Mouse (Mus musculus) E14TG2a.4 (cell line): ENCODE data around the gene Bcap31.
A peak's percentile ranks its signal among the peaks of the same experiment; 100 is the strongest.

Source experiments
- H3K27me3 ChIP-seq: 2 replicates; pipeline ENCODE4 v1.6.1; 2014; ENCODE audit warnings: low read length, control low read depth; ENCODE audit not compliant: insufficient read depth
- H3K36me3 ChIP-seq: 2 replicates; pipeline ENCODE4 v1.6.1; 2014; ENCODE audit warnings: low read length, control low read depth; ENCODE audit not compliant: insufficient read depth
- H3K4me1 ChIP-seq: replicated peaks from 2 replicates; pipeline ENCODE4 v1.6.1; 2014; ENCODE audit warnings: low read depth, low read length, control low read depth
- H3K4me3 ChIP-seq: replicated peaks from 2 replicates; pipeline ENCODE4 v1.5.1; 2014; ENCODE audit warnings: mild to moderate bottlenecking, low read length
- H3K9me3 ChIP-seq: 2 replicates; pipeline ENCODE4 v1.6.1; 2014; ENCODE audit warnings: low read length, control low read depth
- CTCF ChIP-seq: conservative IDR thresholded peaks from 2 replicates; pipeline ENCODE4 v1.5.1; 2014; ENCODE audit warnings: low read length
- NANOG ChIP-seq: IDR thresholded peaks from 2 replicates; pipeline ENCODE4 v1.6.1; 2014; ENCODE audit warnings: borderline replicate concordance, low read length, mixed read lengths
- POU5F1 ChIP-seq: IDR thresholded peaks from 2 replicates; pipeline ENCODE4 v1.6.1; 2014; ENCODE audit warnings: low read length, borderline replicate concordance

Gene Bcap31

GRCm38 (mm10) chrX:73738155-73738554, 22.2 kb upstream of the Bcap31 start:
- TF ChIP-seq CTCF, result no peak; the same call in 1 of the 2 replicates
- no peak for TF ChIP-seq NANOG
- no peak for TF ChIP-seq POU5F1
- H3K27me3 ChIP-seq, result no peaks in the 10 kb centered on the region
- peaks cover 57% of the 10 kb centered on the region for H3K4me1 ChIP-seq

GRCm38 (mm10) chrX:73730908-73731307, 14.9 kb upstream of the Bcap31 start:
- Histone ChIP-seq H3K4me1 (peaks cover 20% of the 10 kb centered on the region), H3K4me3 (no peak overlapping the region), H3K36me3 (no peaks in the 10 kb centered on the region), H3K9me3 (no peaks in the 10 kb centered on the region), H3K27me3 (no peaks in the 10 kb centered on the region)
- TF ChIP-seq NANOG (no peak), CTCF (no peak), POU5F1 (no peak)

More at GRCm38 (mm10) chrX:73738155-73738554, 22.2 kb upstream of the Bcap31 start:
- H3K36me3 ChIP-seq, result no peaks in the 10 kb centered on the region
- no peak overlapping the region for H3K4me3 ChIP-seq
- no peaks in the 10 kb centered on the region for H3K9me3 ChIP-seq

GRCm38 (mm10) chrX:73718686-73719362, 2.8 kb upstream of the Bcap31 start:
- H3K4me1 ChIP-seq, result peaks cover 38% of the 10 kb centered on the region
- TF ChIP-seq CTCF (no peak), POU5F1 (no peak), NANOG (no peak)
- peaks cover 12% of the 10 kb centered on the region for H3K36me3 ChIP-seq
- H3K9me3 ChIP-seq, result no peaks in the 10 kb centered on the region
- no peaks in the 10 kb centered on the region for H3K27me3 ChIP-seq
- no peak overlapping the region for H3K4me3 ChIP-seq

- H3K27me3 ChIP-seq, result no peaks in the 10 kb centered on the region
- peaks cover 43% of the 10 kb centered on the region for H3K4me1 ChIP-seq
- TF ChIP-seq NANOG (no peak), CTCF (no peak), POU5F1 (no peak)
- H3K36me3 ChIP-seq, result peaks cover 18% of the 10 kb centered on the region
- H3K9me3 ChIP-seq, result no peaks in the 10 kb centered on the region
- no peak overlapping the region for H3K4me3 ChIP-seq
These were observed 2.3 kb upstream of the Bcap31 start for GRCm38 (mm10) chrX:73718271-73718670.

GRCm38 (mm10) chrX:73717667-73718066, 1.7 kb upstream of the Bcap31 start:
- H3K4me3 ChIP-seq, result peak overlapping the region; percentile 69
- H3K27me3 ChIP-seq, result no peaks in the 10 kb centered on the region
- peaks cover 22% of the 10 kb centered on the region for H3K36me3 ChIP-seq
- peaks cover 43% of the 10 kb centered on the region for H3K4me1 ChIP-seq
- TF ChIP-seq CTCF (no peak), POU5F1 (no peak), NANOG (no peak)
- no peaks in the 10 kb centered on the region for H3K9me3 ChIP-seq

- no peaks in the 10 kb centered on the region for H3K9me3 ChIP-seq
- peaks cover 29% of the 10 kb centered on the region for H3K36me3 ChIP-seq
- no peak for TF ChIP-seq NANOG
- no peak for TF ChIP-seq CTCF
- no peak for TF ChIP-seq POU5F1
- no peaks in the 10 kb centered on the region for H3K27me3 ChIP-seq
- H3K4me3 ChIP-seq, result peak overlapping the region; percentile 69
- H3K4me1 ChIP-seq, result peaks cover 43% of the 10 kb centered on the region
These were observed 952 bp upstream of the Bcap31 start for GRCm38 (mm10) chrX:73716709-73717545.

- H3K4me3 ChIP-seq, result peak overlapping the region; percentile 86
- TF ChIP-seq CTCF (no peak), NANOG (no peak), POU5F1 (no peak)
- H3K9me3 ChIP-seq, result no peaks in the 10 kb centered on the region
- no peaks in the 10 kb centered on the region for H3K27me3 ChIP-seq
- peaks cover 42% of the 10 kb centered on the region for H3K36me3 ChIP-seq
- H3K4me1 ChIP-seq, result peaks cover 43% of the 10 kb centered on the region
These were observed 383 bp downstream of the Bcap31 start for GRCm38 (mm10) chrX:73715476-73716108.

- TF ChIP-seq NANOG (no peak), CTCF (no peak), POU5F1 (no peak)
- Histone ChIP-seq H3K27me3 (no peaks in the 10 kb centered on the region), H3K4me3 (no peak overlapping the region), H3K36me3 (peaks cover 65% of the 10 kb centered on the region), H3K9me3 (no peaks in the 10 kb centered on the region), H3K4me1 (no peaks in the 10 kb centered on the region)
These were observed 15.5 kb downstream of the Bcap31 start for GRCm38 (mm10) chrX:73700472-73700871.
